Mouse (Mus musculus) megakaryocyte progenitor cell, adult 5-6 weeks (primary cell): ENCODE results near the gene Srrm1. TPM values are rescaled to one million over a fixed set of nuclear protein-coding genes. Genes with fewer than 3 reads are reported as not detected.
A peak's percentile ranks its signal among the peaks of the same experiment; 100 is the strongest.
"Not testable (repeated sequence)": the region's sequence is repeated elsewhere in the genome, so short reads cannot be mapped to it uniquely, and the experiment has no call there.

Source experiments
- ATAC-seq: replicated peaks from 2 replicates; pipeline ENCODE4 v1.8.0; 2016; ENCODE audit warnings: mild to moderate bottlenecking, moderate TSS enrichment, inconsistent platforms; ENCODE audit not compliant: poor library complexity
- total RNA-seq, 2 experiments: library from RNA; stranded (forward) in 1 of 2; stranded (reverse) in 1 of 2; fragments of 157-497, 149-512 nt in 1 of 2; fragments of 200-1000 nt in 1 of 2; gene quantifications; 2 replicates each; pipeline versions ENCODE4 v1.2.3 to v1.2.4; 2015 to 2017

Srrm1 gene
- total RNA-seq, 2 experiments from 2014 or later: 112 to 218 TPM

- not testable (repeated sequence) for ATAC-seq
These were observed 1.6 kb upstream of the Srrm1 start for GRCm38 (mm10) chr4:135354751-135355150.

GRCm38 (mm10) chr4:135353794-135354450, 801 bp upstream of the Srrm1 start:
- peak; percentile 27 for ATAC-seq

GRCm38 (mm10) chr4:135352326-135353065, 625 bp downstream of the Srrm1 start:
- ATAC-seq: peak; percentile 15

- no peak for ATAC-seq
These were observed 15.7 kb downstream of the Srrm1 start for GRCm38 (mm10) chr4:135337376-135337942.

GRCm38 (mm10) chr4:135336023-135336357, 17.1 kb downstream of the Srrm1 start:
- no peak for ATAC-seq

GRCm38 (mm10) chr4:135335327-135336022, 17.6 kb downstream of the Srrm1 start:
- ATAC-seq: no peak

- no peak for ATAC-seq
These were observed 26.7 kb downstream of the Srrm1 start for GRCm38 (mm10) chr4:135326469-135326868.

GRCm38 (mm10) chr4:135326046-135326445, 27.1 kb downstream of the Srrm1 start:
- no peak for ATAC-seq

GRCm38 (mm10) chr4:135323021-135323420, 30.1 kb downstream of the Srrm1 start:
- no peak for ATAC-seq

GRCm38 (mm10) chr4:135317966-135318365, 35.2 kb downstream of the Srrm1 start:
- peak; percentile 57 for ATAC-seq

GRCm38 (mm10) chr4:135317539-135317938, 35.6 kb downstream of the Srrm1 start:
- no peak for ATAC-seq

- ATAC-seq: no peak
These were observed 37.8 kb downstream of the Srrm1 start for GRCm38 (mm10) chr4:135315287-135315686.

GRCm38 (mm10) chr4:135314419-135314832, 38.7 kb downstream of the Srrm1 start:
- ATAC-seq: peak; percentile 53

GRCm38 (mm10) chr4:135313761-135314241, 39.3 kb downstream of the Srrm1 start:
- ATAC-seq: peak; percentile 54

GRCm38 (mm10) chr4:135313111-135313691, 39.9 kb downstream of the Srrm1 start:
- ATAC-seq: peak; percentile 60

GRCm38 (mm10) chr4:135312706-135313105, 40.4 kb downstream of the Srrm1 start:
- peak; percentile 26; the same call in 1 of the 2 replicates for ATAC-seq

- no peak for ATAC-seq
These were observed 42.8 kb downstream of the Srrm1 start for GRCm38 (mm10) chr4:135310371-135310770.

GRCm38 (mm10) chr4:135309726-135310125, 43.4 kb downstream of the Srrm1 start:
- no peak for ATAC-seq

- no peak for ATAC-seq
These were observed 43.9 kb downstream of the Srrm1 start for GRCm38 (mm10) chr4:135309112-135309659.

GRCm38 (mm10) chr4:135306971-135307632, 46.0 kb downstream of the Srrm1 start:
- ATAC-seq: 0 out of 2 replicates have a peak, but pooled peaks have one; percentile 14
